Mouse (Mus musculus): ENCODE results near the gene Dner. TPM values are rescaled to one million over a fixed set of nuclear protein-coding genes. Genes with fewer than 3 reads are reported as not detected.

The Dner gene
- polyA plus RNA-seq, 1 experiment from 2014 or later: 3.4 TPM

DNA sequence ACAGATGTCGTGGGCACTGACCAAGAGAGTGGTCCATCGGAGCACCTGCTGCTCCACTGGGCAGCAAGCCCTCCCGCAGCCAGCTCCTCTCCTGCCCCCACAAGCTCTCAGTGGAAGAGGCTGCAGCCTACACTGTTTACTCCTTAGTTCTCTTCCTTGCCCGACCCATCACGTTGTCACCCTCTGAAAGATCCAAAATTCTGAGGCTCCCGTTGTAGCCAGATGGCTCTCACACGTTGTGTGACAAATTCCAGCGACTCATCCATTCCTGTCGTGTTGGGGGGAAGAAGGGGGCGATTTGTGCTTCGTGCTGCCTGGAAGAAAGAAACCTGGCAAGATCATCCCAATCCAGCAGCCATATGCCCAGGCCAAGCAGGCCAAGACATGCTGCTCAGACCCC, 268.3 kb downstream of the Dner start:
- WGBS: 73% methylated on average over 11 of the region's 11 CpGs
- H3K9ac ChIP-seq: no peak overlapping the region
- no peaks in the 10 kb centered on the region for H3K27me3 ChIP-seq
- H3K27ac ChIP-seq: no peak overlapping the region
- no peak overlapping the region for H3K4me2 ChIP-seq
- H3K4me1 ChIP-seq: no peaks in the 10 kb centered on the region
- no peak overlapping the region for H3K4me3 ChIP-seq
- H3K9me3 ChIP-seq: no peaks in the 10 kb centered on the region
- no peak for ATAC-seq (ENCODE audit: insufficient number of reproducible peaks, low FRiP score, low TSS enrichment, low read depth)
- H3K36me3 ChIP-seq: no peaks in the 10 kb centered on the region

- H3K9ac ChIP-seq: no peak overlapping the region
- no peak for ATAC-seq (ENCODE audit: insufficient number of reproducible peaks, low FRiP score, low TSS enrichment, low read depth)
- 79% methylated on average over 5 of the region's 5 CpGs for WGBS
- H3K4me1 ChIP-seq: no peaks in the 10 kb centered on the region
- H3K4me3 ChIP-seq: no peak overlapping the region
- H3K27ac ChIP-seq: no peak overlapping the region
- H3K9me3 ChIP-seq: no peaks in the 10 kb centered on the region
- H3K4me2 ChIP-seq: no peak overlapping the region
- H3K36me3 ChIP-seq: no peaks in the 10 kb centered on the region
- no peaks in the 10 kb centered on the region for H3K27me3 ChIP-seq
Observed at GRCm38 (mm10) chr1:84426679-84427078, 269.3 kb downstream of the Dner start.

DNA sequence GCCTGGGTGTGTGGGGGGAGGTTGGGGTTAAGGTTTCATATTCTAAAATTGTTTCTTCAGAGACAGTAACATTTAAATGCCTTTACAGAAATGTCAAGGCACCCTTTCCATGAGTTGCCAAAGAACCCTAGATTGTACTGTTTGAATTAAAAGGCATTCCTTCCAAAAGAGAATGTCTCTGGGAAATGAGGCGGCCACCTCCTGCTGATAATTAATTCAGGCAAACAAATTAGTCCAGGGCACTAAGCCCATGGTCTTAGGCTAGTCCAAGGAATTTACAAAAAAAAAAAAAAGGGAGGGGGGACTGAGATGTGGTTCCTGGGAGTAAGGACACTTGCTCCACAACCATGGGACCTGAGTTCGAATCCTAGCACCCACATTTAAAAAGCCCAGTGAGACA, 273.1 kb downstream of the Dner start:
- WGBS: 71% methylated on average over 2 of the region's 2 CpGs

GRCm38 (mm10) chr1:84421845-84422244, 274.2 kb downstream of the Dner start:
- WGBS: 88% methylated on average over 1 of the region's 1 CpGs

More for the DNA sequence above, 273.1 kb downstream of the Dner start:
- Histone ChIP-seq H3K27me3 (no peaks in the 10 kb centered on the region), H3K4me3 (no peak overlapping the region), H3K4me2 (no peak overlapping the region), H3K9me3 (no peaks in the 10 kb centered on the region), H3K36me3 (no peaks in the 10 kb centered on the region), H3K9ac (no peak overlapping the region), H3K27ac (no peak overlapping the region), H3K4me1 (no peaks in the 10 kb centered on the region)
- no peak for ATAC-seq (ENCODE audit: insufficient number of reproducible peaks, low FRiP score, low TSS enrichment, low read depth)

GRCm38 (mm10) chr1:84419416-84419815, 276.6 kb downstream of the Dner start:
- Histone ChIP-seq H3K27ac (no peak overlapping the region), H3K9me3 (no peaks in the 10 kb centered on the region), H3K4me1 (no peaks in the 10 kb centered on the region), H3K4me2 (no peak overlapping the region), H3K36me3 (no peaks in the 10 kb centered on the region), H3K27me3 (no peaks in the 10 kb centered on the region), H3K9ac (no peak overlapping the region), H3K4me3 (no peak overlapping the region)
- ATAC-seq (ENCODE audit: insufficient number of reproducible peaks, low FRiP score, low TSS enrichment, low read depth): no peak
- 59% methylated on average over 2 of the region's 2 CpGs for WGBS

More at GRCm38 (mm10) chr1:84421845-84422244, 274.2 kb downstream of the Dner start:
- H3K9me3 ChIP-seq: no peaks in the 10 kb centered on the region
- no peak overlapping the region for H3K4me3 ChIP-seq
- no peaks in the 10 kb centered on the region for H3K4me1 ChIP-seq
- H3K27me3 ChIP-seq: no peaks in the 10 kb centered on the region
- no peak overlapping the region for H3K27ac ChIP-seq
- no peaks in the 10 kb centered on the region for H3K36me3 ChIP-seq
- no peak overlapping the region for H3K4me2 ChIP-seq
- no peak for ATAC-seq (ENCODE audit: insufficient number of reproducible peaks, low FRiP score, low TSS enrichment, low read depth)
- H3K9ac ChIP-seq: no peak overlapping the region

GRCm38 (mm10) chr1:84418511-84418910, 277.5 kb downstream of the Dner start:
- H3K9ac ChIP-seq: no peak overlapping the region
- no peaks in the 10 kb centered on the region for H3K9me3 ChIP-seq
- no peak overlapping the region for H3K27ac ChIP-seq
- no peak overlapping the region for H3K4me2 ChIP-seq
- H3K36me3 ChIP-seq: no peaks in the 10 kb centered on the region
- H3K27me3 ChIP-seq: no peaks in the 10 kb centered on the region
- H3K4me1 ChIP-seq: no peaks in the 10 kb centered on the region
- no peak overlapping the region for H3K4me3 ChIP-seq
- ATAC-seq (ENCODE audit: insufficient number of reproducible peaks, low FRiP score, low TSS enrichment, low read depth): no peak
- 63% methylated on average over 9 of the region's 9 CpGs for WGBS

DNA sequence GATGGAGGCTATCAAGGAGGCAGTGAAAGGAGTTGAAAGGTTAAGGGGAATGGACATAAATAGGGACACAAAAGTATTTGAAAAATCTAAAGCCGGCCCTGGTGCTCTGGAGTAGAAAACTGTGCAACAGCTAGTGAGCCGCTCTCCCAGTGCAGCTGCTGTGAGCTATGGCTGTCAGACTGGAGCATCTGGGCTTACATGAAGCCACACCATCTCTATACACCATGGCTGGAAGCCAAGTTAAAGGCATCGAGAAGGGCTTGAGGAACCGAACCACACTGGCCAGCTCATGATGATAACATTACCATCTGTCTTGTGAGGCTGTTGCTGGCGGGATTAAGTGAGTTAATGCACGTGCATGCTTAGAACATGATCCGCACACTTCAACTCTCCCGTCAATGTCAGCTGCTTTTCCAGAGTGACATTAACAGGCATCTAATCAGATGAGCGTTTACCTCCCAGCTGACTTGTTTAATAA, 278.2 kb downstream of the Dner start:
- WGBS: 60% methylated on average over 9 of the region's 9 CpGs
- ATAC-seq (ENCODE audit: insufficient number of reproducible peaks, low FRiP score, low TSS enrichment, low read depth): peak; percentile 71
- H3K9me3 ChIP-seq: no peaks in the 10 kb centered on the region

GRCm38 (mm10) chr1:84417276-84417675, 278.7 kb downstream of the Dner start:
- Histone ChIP-seq H3K27me3 (no peaks in the 10 kb centered on the region), H3K27ac (no peak overlapping the region), H3K36me3 (no peaks in the 10 kb centered on the region), H3K4me3 (no peak overlapping the region), H3K4me1 (no peaks in the 10 kb centered on the region), H3K4me2 (no peak overlapping the region), H3K9me3 (no peaks in the 10 kb centered on the region), H3K9ac (no peak overlapping the region)
- ATAC-seq (ENCODE audit: insufficient number of reproducible peaks, low FRiP score, low TSS enrichment, low read depth): no peak
- WGBS: 73% methylated on average over 6 of the region's 6 CpGs

More for the DNA sequence above, 278.2 kb downstream of the Dner start:
- Histone ChIP-seq H3K36me3 (no peaks in the 10 kb centered on the region), H3K27me3 (no peaks in the 10 kb centered on the region), H3K4me3 (no peak overlapping the region), H3K9ac (no peak overlapping the region), H3K27ac (no peak overlapping the region), H3K4me1 (no peaks in the 10 kb centered on the region), H3K4me2 (no peak overlapping the region)

DNA sequence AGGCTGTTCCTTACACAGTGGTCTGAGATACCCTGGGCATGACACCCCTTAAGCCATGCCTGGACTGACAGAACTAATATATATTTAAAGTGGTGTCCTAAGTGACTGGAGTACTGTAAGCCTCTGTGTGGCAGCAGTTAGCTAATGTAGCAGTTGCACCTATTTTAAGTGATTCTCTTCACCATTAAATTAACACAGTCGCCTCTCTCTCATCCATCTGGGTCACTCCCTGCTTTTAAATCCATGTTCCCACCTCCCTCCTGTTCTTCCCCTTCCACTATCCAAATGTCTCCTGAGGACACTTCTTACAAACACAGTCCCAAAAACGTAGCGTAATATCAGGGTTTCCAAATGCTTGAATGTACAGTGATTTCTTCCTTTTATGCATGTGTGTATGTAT, 281.6 kb downstream of the Dner start:
- no peak overlapping the region for H3K9ac ChIP-seq
- no peaks in the 10 kb centered on the region for H3K36me3 ChIP-seq
- no peak overlapping the region for H3K4me3 ChIP-seq
- WGBS: 83% methylated on average over 3 of the region's 3 CpGs
- no peak for ATAC-seq (ENCODE audit: insufficient number of reproducible peaks, low FRiP score, low TSS enrichment, low read depth)
- H3K4me2 ChIP-seq: no peak overlapping the region
- H3K9me3 ChIP-seq: no peaks in the 10 kb centered on the region
- H3K27ac ChIP-seq: no peak overlapping the region
- H3K27me3 ChIP-seq: no peaks in the 10 kb centered on the region
- H3K4me1 ChIP-seq: no peaks in the 10 kb centered on the region

- 68% methylated on average over 2 of the region's 2 CpGs for WGBS
- no peak for ATAC-seq (ENCODE audit: insufficient number of reproducible peaks, low FRiP score, low TSS enrichment, low read depth)
- H3K4me2 ChIP-seq: no peak overlapping the region
- H3K27ac ChIP-seq: no peak overlapping the region
- no peak overlapping the region for H3K9ac ChIP-seq
- peaks cover 6% of the 10 kb centered on the region; the same call in 1 of the 2 replicates for H3K4me1 ChIP-seq
- no peaks in the 10 kb centered on the region for H3K9me3 ChIP-seq
- H3K4me3 ChIP-seq: no peak overlapping the region
- no peaks in the 10 kb centered on the region for H3K27me3 ChIP-seq
- no peaks in the 10 kb centered on the region for H3K36me3 ChIP-seq
Observed at GRCm38 (mm10) chr1:84409514-84409913, 286.5 kb downstream of the Dner start.

DNA sequence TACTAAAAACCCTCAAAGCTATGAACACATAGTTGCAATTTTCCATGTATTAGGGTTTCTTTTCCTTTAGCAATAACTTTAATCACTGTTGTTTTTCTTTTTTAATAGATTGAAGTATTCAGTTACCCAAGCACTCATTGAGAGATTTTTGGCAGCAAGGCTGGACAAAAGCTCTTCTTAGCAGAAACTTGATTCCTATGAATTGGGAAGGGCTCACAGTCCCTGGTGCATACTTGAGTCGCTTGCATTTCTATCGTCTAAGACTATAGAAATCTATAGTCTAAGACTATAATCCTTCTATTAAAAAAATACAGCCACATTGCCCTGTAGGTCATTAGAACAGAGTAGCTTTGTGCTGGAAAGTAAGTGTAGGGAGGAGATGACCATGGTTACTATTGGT, 287.1 kb downstream of the Dner start:
- Histone ChIP-seq H3K27ac (no peak overlapping the region), H3K27me3 (no peaks in the 10 kb centered on the region), H3K4me3 (no peak overlapping the region), H3K9ac (no peak overlapping the region), H3K36me3 (no peaks in the 10 kb centered on the region), H3K4me1 (peaks cover 6% of the 10 kb centered on the region; the same call in 1 of the 2 replicates), H3K4me2 (no peak overlapping the region), H3K9me3 (no peaks in the 10 kb centered on the region)
- WGBS: 41% methylated on average over 2 of the region's 2 CpGs
- ATAC-seq (ENCODE audit: insufficient number of reproducible peaks, low FRiP score, low TSS enrichment, low read depth): no peak

DNA sequence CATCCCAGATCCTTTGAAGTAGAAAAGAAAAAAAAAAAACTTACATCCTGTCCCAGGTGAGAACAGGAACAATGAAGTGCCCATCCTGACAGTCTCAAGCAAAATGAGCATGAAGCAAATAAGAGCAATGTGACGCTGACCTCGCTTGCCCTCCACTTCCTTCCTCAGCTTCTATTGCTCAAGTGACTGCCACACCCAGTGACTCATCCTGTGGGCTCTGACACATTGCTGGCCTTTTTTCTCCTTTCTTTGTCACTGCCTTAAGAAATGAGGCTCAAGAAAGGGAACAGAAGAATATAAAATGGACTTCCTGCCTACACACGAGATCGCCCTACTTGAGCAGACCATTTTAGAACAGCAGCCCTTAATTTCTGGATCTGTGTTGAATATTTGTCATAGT, 289.1 kb downstream of the Dner start:
- no peak overlapping the region for H3K4me3 ChIP-seq
- no peak overlapping the region for H3K4me2 ChIP-seq
- no peak overlapping the region for H3K27ac ChIP-seq
- no peaks in the 10 kb centered on the region for H3K27me3 ChIP-seq
- ATAC-seq (ENCODE audit: insufficient number of reproducible peaks, low FRiP score, low TSS enrichment, low read depth): no peak
- peaks cover 6% of the 10 kb centered on the region; the same call in 1 of the 2 replicates for H3K4me1 ChIP-seq
- 66% methylated on average over 4 of the region's 4 CpGs for WGBS
- H3K36me3 ChIP-seq: no peaks in the 10 kb centered on the region
- no peaks in the 10 kb centered on the region for H3K9me3 ChIP-seq
- H3K9ac ChIP-seq: no peak overlapping the region
